Mouse (Mus musculus) testis, adult 2 months (tissue): ENCODE results near the gene Sirt7.

ENCODE experiments used
- CTCF ChIP-seq: fragments of 200-500 bp; IDR thresholded peaks from 2 replicates; pipeline ENCODE4 v1.5.1; 2012; ENCODE audit warnings: low read depth, mild to moderate bottlenecking, inconsistent platforms, low read length, moderate library complexity; ENCODE audit not compliant: control insufficient read depth, insufficient read depth, insufficient replicate concordance
- POLR2A ChIP-seq: fragments of 200-500 bp; IDR thresholded peaks from 2 replicates; pipeline ENCODE4 v1.6.1; 2012; ENCODE audit warnings: low read depth, mild to moderate bottlenecking, inconsistent platforms, low read length, moderate library complexity; ENCODE audit not compliant: control insufficient read depth

GRCm38 (mm10) chr11:120641869-120642268, 16.8 kb upstream of the Sirt7 start:
- TF ChIP-seq POLR2A (no peak), CTCF (no peak)
